Mouse (Mus musculus): ENCODE measurements around the gene Lhfpl2. TPM values are rescaled to one million over a fixed set of nuclear protein-coding genes. Genes with fewer than 3 reads are reported as not detected.

Lhfpl2 gene
- polyA plus RNA-seq, 1 experiment from 2014 or later = 10.2 TPM

- TF ChIP-seq CTCF (IDR thresholded peaks at IDR 0.05; ENCODE audit: low read depth) = no peak
- peak overlapping the region; percentile 54; the same call in 1 of the 2 replicates for H3K27ac ChIP-seq (ENCODE audit: low read depth, low read length)
- no peaks in the 10 kb centered on the region for H3K27me3 ChIP-seq (replicated peaks; ENCODE audit: control insufficient read depth, insufficient read depth, low read length)
- H3K4me2 ChIP-seq (replicated peaks; ENCODE audit: low read depth) = peak overlapping the region; percentile 97
- WGBS = 3% methylated on average over 54 of the region's 55 CpGs
- 0 out of 2 replicates have a peak, but pooled peaks cover 12% of the 10 kb centered on the region for H3K4me1 ChIP-seq (replicated peaks; ENCODE audit: control insufficient read depth, insufficient read depth, low read length)
- H3K4me3 ChIP-seq (ENCODE audit: low read depth, low read length) = peak overlapping the region; percentile 51
- no peaks in the 10 kb centered on the region for H3K36me3 ChIP-seq (ENCODE audit: control insufficient read depth, insufficient read depth)
- peak overlapping the region; percentile 51 for H3K9ac ChIP-seq (ENCODE audit: low read depth, low read length)
- 0 out of 2 replicates have a peak, but pooled peaks have one; percentile 14 for ATAC-seq
- no peaks in the 10 kb centered on the region for H3K9me3 ChIP-seq (ENCODE audit: control insufficient read depth)
These were observed 116.3 kb downstream of the Lhfpl2 start for GRCm38 (mm10) chr13:94173633-94174576.

GRCm38 (mm10) chr13:94174577-94175279, 117.1 kb downstream of the Lhfpl2 start:
- Histone ChIP-seq H3K9ac (ENCODE audit: low read depth, low read length) (peak overlapping the region; percentile 51), H3K9me3 (ENCODE audit: control insufficient read depth) (no peaks in the 10 kb centered on the region), H3K4me2 (replicated peaks; ENCODE audit: low read depth) (peak overlapping the region; percentile 97), H3K27ac (ENCODE audit: low read depth, low read length) (no peak overlapping the region), H3K27me3 (replicated peaks; ENCODE audit: control insufficient read depth, insufficient read depth, low read length) (no peaks in the 10 kb centered on the region), H3K4me3 (ENCODE audit: low read depth, low read length) (peak overlapping the region; percentile 51), H3K36me3 (ENCODE audit: control insufficient read depth, insufficient read depth) (no peaks in the 10 kb centered on the region), H3K4me1 (replicated peaks; ENCODE audit: control insufficient read depth, insufficient read depth, low read length) (0 out of 2 replicates have a peak, but pooled peaks cover 12% of the 10 kb centered on the region)
- WGBS = 36% methylated on average over 16 of the region's 16 CpGs
- ATAC-seq = no peak
- no peak for TF ChIP-seq CTCF (IDR thresholded peaks at IDR 0.05; ENCODE audit: low read depth)

GRCm38 (mm10) chr13:94175379-94176050, 117.9 kb downstream of the Lhfpl2 start:
- ATAC-seq = no peak
- WGBS = 83% methylated on average over 6 of the region's 6 CpGs
- no peaks in the 10 kb centered on the region for H3K9me3 ChIP-seq (ENCODE audit: control insufficient read depth)
- no peak for TF ChIP-seq CTCF (IDR thresholded peaks at IDR 0.05; ENCODE audit: low read depth)
- 0 out of 2 replicates have a peak overlapping the region, but pooled peaks have one; percentile 51 for H3K4me3 ChIP-seq (ENCODE audit: low read depth, low read length)
- H3K4me1 ChIP-seq (replicated peaks; ENCODE audit: control insufficient read depth, insufficient read depth, low read length) = 0 out of 2 replicates have a peak, but pooled peaks cover 12% of the 10 kb centered on the region
- H3K9ac ChIP-seq (ENCODE audit: low read depth, low read length) = no peak overlapping the region
- no peaks in the 10 kb centered on the region for H3K27me3 ChIP-seq (replicated peaks; ENCODE audit: control insufficient read depth, insufficient read depth, low read length)
- no peak overlapping the region for H3K27ac ChIP-seq (ENCODE audit: low read depth, low read length)
- no peaks in the 10 kb centered on the region for H3K36me3 ChIP-seq (ENCODE audit: control insufficient read depth, insufficient read depth)
- H3K4me2 ChIP-seq (replicated peaks; ENCODE audit: low read depth) = peak overlapping the region; percentile 97

- peak; percentile 77 for TF ChIP-seq CTCF (IDR thresholded peaks at IDR 0.05; ENCODE audit: low read depth)
These were observed 119.6 kb downstream of the Lhfpl2 start for GRCm38 (mm10) chr13:94177148-94177547.

GRCm38 (mm10) chr13:94178401-94179040, 120.9 kb downstream of the Lhfpl2 start:
- TF ChIP-seq CTCF (IDR thresholded peaks at IDR 0.05; ENCODE audit: low read depth) = no peak
- no peak overlapping the region for H3K27ac ChIP-seq (ENCODE audit: low read depth, low read length)
- WGBS = 70% methylated on average over 11 of the region's 11 CpGs
- ATAC-seq = no peak
- no peaks in the 10 kb centered on the region for H3K36me3 ChIP-seq (ENCODE audit: control insufficient read depth, insufficient read depth)
- H3K9ac ChIP-seq (ENCODE audit: low read depth, low read length) = no peak overlapping the region
- H3K4me1 ChIP-seq (replicated peaks; ENCODE audit: control insufficient read depth, insufficient read depth, low read length) = 0 out of 2 replicates have a peak, but pooled peaks cover 3% of the 10 kb centered on the region
- no peak overlapping the region for H3K4me2 ChIP-seq (replicated peaks; ENCODE audit: low read depth)
- no peaks in the 10 kb centered on the region for H3K9me3 ChIP-seq (ENCODE audit: control insufficient read depth)
- H3K4me3 ChIP-seq (ENCODE audit: low read depth, low read length) = no peak overlapping the region
- no peaks in the 10 kb centered on the region for H3K27me3 ChIP-seq (replicated peaks; ENCODE audit: control insufficient read depth, insufficient read depth, low read length)

More at GRCm38 (mm10) chr13:94177148-94177547, 119.6 kb downstream of the Lhfpl2 start:
- Histone ChIP-seq H3K9me3 (ENCODE audit: control insufficient read depth) (no peaks in the 10 kb centered on the region), H3K4me2 (replicated peaks; ENCODE audit: low read depth) (no peak overlapping the region), H3K4me1 (replicated peaks; ENCODE audit: control insufficient read depth, insufficient read depth, low read length) (0 out of 2 replicates have a peak, but pooled peaks cover 3% of the 10 kb centered on the region), H3K9ac (ENCODE audit: low read depth, low read length) (no peak overlapping the region), H3K36me3 (ENCODE audit: control insufficient read depth, insufficient read depth) (no peaks in the 10 kb centered on the region), H3K27ac (ENCODE audit: low read depth, low read length) (no peak overlapping the region), H3K4me3 (ENCODE audit: low read depth, low read length) (no peak overlapping the region), H3K27me3 (replicated peaks; ENCODE audit: control insufficient read depth, insufficient read depth, low read length) (no peaks in the 10 kb centered on the region)
- no peak for ATAC-seq
- 65% methylated on average over 7 of the region's 7 CpGs for WGBS

Data from intestine, postnatal 0 days (tissue).